Mouse (Mus musculus) frontal cortex, postnatal 25 days (tissue): ENCODE data around the gene Sh3d19.

Experiments
- DNase-seq, 2 experiments: peaks; one replicate each; pipeline ENCODE4 v3.0.0; 2022; ENCODE audit warnings: low spot score in 2 of 2

Gene Sh3d19

DNA sequence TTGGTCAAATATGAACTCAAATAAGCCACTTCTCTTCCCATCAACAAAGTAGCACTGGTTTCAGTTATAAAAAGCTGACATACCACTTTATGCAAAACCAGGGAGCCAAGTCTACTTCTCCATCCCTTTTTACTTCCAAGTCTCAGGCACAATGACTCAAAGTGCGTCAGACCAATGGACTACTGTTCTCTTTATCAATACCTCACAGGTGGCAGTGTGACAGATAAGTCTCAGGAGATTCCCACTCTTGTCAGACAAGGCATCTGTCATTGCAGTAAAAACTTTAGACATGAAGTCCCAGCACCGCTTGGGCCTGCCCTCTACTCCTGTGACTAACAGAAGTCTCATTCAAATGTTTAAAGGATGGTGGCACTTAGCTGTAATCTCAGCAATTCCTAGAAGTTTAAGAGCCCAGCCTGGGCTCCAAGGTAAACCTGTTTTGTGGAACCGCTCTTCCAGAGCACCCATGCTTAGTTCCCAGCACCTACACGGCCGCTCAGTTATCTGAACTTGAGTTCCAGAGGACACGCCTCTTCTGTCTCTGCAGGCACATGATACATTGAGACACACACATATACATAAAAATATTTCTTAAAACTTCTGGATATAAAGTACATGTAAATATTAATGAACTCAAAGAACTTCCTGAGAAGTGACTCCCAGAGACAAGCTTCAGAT is 165.1 kb downstream of the Sh3d19 start:
- DNase-seq: no peak

- DNase-seq: no peak
Measured at GRCm38 (mm10) chr3:86136936-86137574, 166.1 kb downstream of the Sh3d19 start.

- no peak for DNase-seq
Measured at GRCm38 (mm10) chr3:86139660-86140059, 168.8 kb downstream of the Sh3d19 start.

DNA sequence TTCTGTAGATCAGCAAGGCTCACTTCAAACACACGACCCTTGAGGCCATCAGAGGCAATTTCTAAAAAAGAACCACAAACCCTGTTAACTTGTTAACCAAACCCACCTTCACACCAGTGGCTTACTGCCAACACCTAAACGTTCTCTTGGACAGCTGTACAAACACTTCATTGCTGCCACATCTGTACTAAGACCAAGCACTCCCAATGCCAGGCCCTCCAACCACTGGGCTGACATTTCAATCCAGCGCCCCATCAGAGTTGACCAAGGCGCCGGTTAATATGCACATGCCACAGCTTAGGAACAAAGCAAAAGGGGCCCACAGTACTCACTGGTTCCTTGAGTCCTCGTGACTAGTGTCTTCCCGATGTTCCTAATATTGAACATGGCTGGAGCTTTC is 170.5 kb downstream of the Sh3d19 start:
- no peak for DNase-seq

DNA sequence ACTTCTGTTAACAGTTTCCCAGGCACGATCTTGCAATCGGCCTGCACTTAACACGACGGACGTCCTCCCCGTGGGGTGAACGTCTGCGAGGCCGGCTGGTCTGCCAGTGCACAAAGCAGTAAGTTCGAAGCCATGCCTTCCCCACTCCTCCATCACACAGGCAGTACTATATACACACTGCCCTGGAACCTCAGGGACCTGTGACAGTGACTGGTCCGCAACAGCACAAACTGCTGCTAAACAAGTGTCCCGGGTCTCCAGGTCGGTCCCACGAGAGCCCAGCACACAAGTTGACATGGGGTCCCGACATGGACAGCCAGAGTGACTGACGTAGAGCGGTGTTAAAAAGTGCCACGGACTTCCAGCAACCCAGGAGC is 171.0 kb downstream of the Sh3d19 start:
- no peak for DNase-seq

DNA sequence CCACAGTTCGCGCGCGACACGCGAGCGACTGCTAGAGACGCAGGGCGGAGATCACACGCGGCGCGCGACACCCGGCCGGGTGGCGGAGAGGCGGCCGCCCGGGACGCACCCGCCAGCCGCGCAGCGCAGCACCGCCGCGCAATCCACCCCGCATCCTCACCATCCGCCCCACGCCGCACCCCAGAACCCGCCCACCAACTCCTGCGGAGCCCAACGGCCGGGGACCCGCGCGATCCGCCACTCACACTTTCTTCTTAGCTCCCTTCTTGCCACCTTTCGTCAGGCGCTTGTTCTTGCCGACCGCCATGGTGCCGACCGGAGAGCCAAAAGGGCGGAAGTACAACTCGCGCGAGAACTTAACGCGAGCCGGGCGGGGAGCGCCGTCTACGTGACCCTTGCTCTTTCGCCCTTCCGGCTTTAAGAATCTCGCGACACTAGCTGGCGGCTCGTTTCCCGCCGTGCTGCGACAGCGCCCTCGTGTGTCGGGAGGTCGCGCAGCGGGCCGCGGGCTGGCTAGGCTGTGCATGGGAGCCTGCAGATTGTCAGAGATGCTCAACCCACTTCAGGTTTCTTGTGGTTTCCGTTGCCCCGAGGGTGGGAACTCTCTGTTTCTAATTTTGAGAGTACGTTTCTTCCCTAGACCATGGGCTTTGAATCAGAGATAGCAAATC is 171.5 kb downstream of the Sh3d19 start, which contains the start of gene Rps3a1:
Gene Rps3a1, minus strand, starts transcription at position 440 of the 671 bp plus-strand sequence.
- DNase-seq: peak; percentile 99

DNA sequence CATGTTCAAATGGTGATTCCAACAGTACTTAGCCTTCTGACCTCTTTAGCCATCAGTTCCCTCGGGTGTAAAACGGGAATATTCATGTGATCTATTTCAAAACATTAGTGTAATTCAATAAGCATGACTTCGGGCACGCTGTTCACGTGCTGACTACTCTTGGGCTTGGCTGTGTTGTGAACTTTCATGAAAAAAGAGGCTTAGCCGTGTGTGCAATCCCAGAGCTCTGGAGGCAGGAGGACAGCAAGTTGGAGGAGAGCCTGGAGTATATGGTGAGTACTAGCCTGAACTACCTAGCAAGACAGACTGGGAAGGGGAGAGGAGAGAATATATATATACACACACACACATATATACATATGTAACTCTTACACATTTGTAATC is 172.0 kb downstream of the Sh3d19 start:
- DNase-seq: no peak

DNA sequence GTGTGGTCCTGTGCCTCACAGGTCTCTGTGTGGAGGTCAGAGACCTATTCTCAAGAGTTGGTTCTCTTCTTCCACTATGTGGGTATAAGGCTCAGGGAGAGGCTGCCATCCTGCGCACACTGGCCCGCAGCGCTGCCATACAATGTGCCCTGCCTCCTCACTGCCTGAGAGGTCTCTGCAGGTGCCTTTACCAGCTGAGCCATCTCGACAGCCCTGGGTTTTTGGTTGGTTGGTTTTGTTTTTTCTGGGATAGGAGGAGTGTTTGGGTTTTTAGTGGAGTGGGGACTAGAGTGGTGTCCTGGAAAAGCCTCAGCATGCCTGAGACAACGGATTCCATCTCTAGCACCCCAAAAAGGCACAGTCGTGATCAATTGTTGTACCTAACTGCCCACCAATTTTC is 172.4 kb downstream of the Sh3d19 start:
- no peak for DNase-seq

DNA sequence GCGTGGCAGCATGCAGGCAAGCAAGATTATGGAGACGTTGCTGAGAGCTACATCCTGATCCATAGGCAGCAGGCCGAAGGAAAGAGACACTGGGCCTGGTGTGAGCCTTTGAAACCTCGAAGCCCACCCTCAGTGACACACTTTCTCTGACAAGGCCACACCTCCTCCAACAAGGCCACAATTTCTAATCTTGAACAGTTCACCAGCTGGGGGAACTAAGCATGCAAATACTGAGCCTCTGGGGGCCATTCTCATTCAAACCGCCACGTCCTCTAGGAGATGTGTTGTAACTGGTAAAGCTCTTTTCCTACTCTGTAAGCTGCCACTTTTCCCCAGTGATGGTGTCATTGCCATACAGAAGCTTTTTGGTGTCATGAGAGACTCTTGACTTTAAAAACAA is 178.2 kb downstream of the Sh3d19 start:
- DNase-seq: no peak

GRCm38 (mm10) chr3:86149521-86149920 is 178.6 kb downstream of the Sh3d19 start:
- DNase-seq: no peak

GRCm38 (mm10) chr3:86168841-86169425 is 198.0 kb downstream of the Sh3d19 start:
- DNase-seq: no peak

GRCm38 (mm10) chr3:86179714-86180113 is 208.8 kb downstream of the Sh3d19 start:
- DNase-seq: no peak
